Mouse (Mus musculus): ENCODE measurements around the gene Vash1.

The Vash1 gene

GRCm38 (mm10) chr12:86678591-86679545, at the start of gene Vash1:
Gene Vash1 (plus strand): TSS chr12:86678700.
- peak; percentile 47 for DNase-seq

- DNase-seq: no peak
Measured at GRCm38 (mm10) chr12:86628783-86629172, 49.7 kb upstream of the Vash1 start.

GRCm38 (mm10) chr12:86641763-86642162, 36.7 kb upstream of the Vash1 start:
- DNase-seq: no peak

GRCm38 (mm10) chr12:86644512-86645273, 33.8 kb upstream of the Vash1 start:
- no peak for DNase-seq

- no peak for DNase-seq
Measured at GRCm38 (mm10) chr12:86645494-86645893, 33.0 kb upstream of the Vash1 start.

GRCm38 (mm10) chr12:86646831-86647230, 31.7 kb upstream of the Vash1 start:
- no peak for DNase-seq

GRCm38 (mm10) chr12:86647279-86647678, 31.2 kb upstream of the Vash1 start:
- DNase-seq: no peak

- no peak for DNase-seq
Measured at GRCm38 (mm10) chr12:86647736-86648135, 30.8 kb upstream of the Vash1 start.

GRCm38 (mm10) chr12:86648489-86648888, 30.0 kb upstream of the Vash1 start:
- no peak for DNase-seq

GRCm38 (mm10) chr12:86651301-86651860, 27.1 kb upstream of the Vash1 start:
- no peak for DNase-seq

- DNase-seq: peak; percentile 23
Measured at GRCm38 (mm10) chr12:86652570-86653041, 25.9 kb upstream of the Vash1 start.

- no peak for DNase-seq
Measured at GRCm38 (mm10) chr12:86659447-86659968, 19.0 kb upstream of the Vash1 start.

- no peak for DNase-seq
Measured at GRCm38 (mm10) chr12:86660466-86660865, 18.0 kb upstream of the Vash1 start.

GRCm38 (mm10) chr12:86665656-86666055, 12.8 kb upstream of the Vash1 start:
- no peak for DNase-seq

- DNase-seq: no peak
Measured at GRCm38 (mm10) chr12:86668404-86668803, 10.1 kb upstream of the Vash1 start.

GRCm38 (mm10) chr12:86672105-86672504, 6.4 kb upstream of the Vash1 start:
- no peak for DNase-seq

GRCm38 (mm10) chr12:86672507-86672906, 6.0 kb upstream of the Vash1 start:
- no peak for DNase-seq

- DNase-seq: no peak
Measured at GRCm38 (mm10) chr12:86679546-86679930, 1.0 kb downstream of the Vash1 start.

- DNase-seq: no peak
Measured at GRCm38 (mm10) chr12:86679991-86680491, 1.5 kb downstream of the Vash1 start.

- DNase-seq: peak; percentile 24
Measured at GRCm38 (mm10) chr12:86680591-86681193, 2.2 kb downstream of the Vash1 start.

GRCm38 (mm10) chr12:86681626-86682025, 3.1 kb downstream of the Vash1 start:
- DNase-seq: no peak

GRCm38 (mm10) chr12:86682178-86682577, 3.7 kb downstream of the Vash1 start:
- no peak for DNase-seq

Measured in liver (tissue).